Mouse (Mus musculus) kidney, adult 18-20 months (tissue): ENCODE measurements at regions not wholly inside any gene's neighbourhood (a gene's known extent, or its start where the extent isn't known, plus 50 kb on each side); places are given as distances from the start of the nearest gene placed in this dataset.

ENCODE experiments used
- DNase-seq: peaks from one replicate; pipeline ENCODE4 v3.0.0; 2021

DNA sequence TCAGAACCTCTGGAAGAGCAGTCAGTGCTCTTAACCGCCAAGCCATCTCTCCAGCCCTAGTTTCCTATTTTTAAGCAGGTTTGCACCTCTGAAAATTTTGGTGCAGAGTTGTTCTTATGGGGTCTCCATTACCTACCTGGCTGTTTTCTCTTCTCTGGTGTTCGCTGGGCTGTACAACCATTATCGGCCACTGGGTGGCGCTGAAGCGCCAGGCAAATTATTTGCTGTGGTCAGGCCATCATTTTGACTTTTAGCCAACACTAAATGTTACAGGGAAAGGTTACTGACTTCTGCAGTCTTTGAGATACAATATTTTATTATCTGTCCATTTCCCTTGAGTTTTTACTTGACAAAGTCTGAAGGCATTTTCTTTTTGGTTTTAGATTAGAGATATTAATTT is 74.8 kb upstream of the Fam241a start:
- DNase-seq = peak; percentile 76

DNA sequence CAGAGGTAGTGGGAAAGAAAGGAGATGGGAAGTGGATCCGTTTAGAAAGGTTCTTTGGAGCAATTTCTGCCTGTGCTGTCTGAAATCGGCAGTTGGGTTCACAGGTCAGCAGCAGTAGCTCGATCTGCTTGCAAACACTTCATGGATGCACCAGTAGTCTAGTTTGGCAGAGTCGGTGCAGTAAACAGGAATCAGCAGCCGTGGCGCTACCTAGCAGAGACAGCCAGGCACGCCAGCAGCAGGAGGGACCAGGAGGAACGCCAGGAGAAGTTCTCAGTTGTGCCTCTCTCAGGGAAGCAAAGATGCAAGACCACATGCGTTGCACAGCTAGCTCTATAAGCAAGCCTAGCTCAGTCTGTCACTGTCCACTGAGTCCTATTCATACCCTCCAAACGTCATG is 71.0 kb upstream of the Fam241a start:
- DNase-seq = no peak

DNA sequence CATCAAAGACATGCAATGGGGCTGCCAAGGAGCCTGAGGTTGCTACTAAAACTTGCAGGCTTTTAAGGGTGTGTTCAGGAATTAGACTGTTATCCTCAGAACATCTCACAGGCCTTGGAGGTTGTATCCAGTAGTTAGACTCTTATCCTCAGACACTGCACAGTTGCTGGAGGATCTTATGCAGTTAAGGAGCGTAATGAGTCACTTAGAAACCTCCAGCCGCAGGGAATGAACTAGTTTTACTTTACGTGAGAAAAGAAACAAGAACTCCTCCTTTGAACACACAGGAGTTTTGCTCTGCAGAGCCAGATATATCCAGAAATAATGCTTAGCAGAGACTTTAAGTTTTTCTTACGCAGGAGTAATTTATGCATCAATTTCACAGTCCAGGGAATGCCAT is 70.1 kb upstream of the Fam241a start:
- no peak for DNase-seq

GRCm38 (mm10) chr3:127958919-127959684 is 63.0 kb upstream of the Fam241a start:
- DNase-seq = no peak

- no peak for DNase-seq
Measured at GRCm38 (mm10) chr3:127954856-127955255, 58.7 kb upstream of the Fam241a start.

DNA sequence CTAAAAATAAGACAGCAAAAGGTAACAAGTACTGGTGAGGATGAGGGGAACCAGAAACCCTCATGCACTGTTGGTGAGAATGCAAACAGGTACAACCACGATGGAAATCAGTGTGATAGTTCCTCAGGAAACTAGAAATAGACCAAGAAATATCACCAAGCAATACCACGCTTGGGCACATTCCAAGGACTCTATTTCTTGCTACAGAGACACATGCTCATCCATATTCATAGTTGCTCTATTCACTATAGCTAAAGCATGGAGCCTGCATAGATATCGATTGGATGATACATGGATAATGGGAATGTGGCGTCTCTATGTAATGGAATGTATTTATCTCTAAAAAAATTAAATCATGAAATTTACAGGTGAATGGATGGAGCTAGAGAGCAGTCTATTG is 57.5 kb upstream of the Fam241a start:
- no peak for DNase-seq

DNA sequence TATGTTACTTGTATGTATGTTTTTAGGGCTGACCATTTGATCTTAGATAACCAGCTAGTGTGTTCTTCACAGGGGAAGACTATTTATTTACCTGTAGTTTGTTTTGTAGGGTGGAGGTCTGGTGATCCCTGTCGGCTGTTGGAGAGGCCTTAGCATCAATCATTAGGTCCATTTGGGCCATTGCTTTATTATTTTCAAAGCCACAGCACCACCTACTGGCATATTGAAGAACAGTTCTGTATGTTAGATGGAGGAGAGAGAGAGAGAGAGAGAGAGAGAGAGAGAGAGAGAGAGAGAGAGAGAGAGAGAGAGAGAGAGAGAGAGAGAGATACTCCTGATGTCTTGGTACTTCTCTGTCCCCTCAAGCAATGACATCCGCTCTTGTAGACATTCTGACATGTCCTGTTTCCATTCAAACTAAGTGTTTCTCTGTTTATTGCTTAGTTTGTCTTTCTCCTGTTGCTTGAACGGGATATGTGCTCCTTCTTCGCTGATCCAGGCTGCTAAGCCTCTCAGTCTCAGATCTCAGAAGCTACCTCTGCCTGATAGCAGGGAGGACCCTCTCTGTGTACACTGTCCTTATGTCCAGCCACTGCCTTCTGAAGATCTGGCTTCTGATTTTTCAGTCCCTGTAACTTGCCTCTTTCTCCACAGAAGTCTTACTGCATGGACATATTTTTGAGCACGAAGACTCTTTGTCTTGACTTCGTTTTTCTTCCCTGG is 52.9 kb upstream of the Fam241a start:
- DNase-seq = peak; percentile 24

DNA sequence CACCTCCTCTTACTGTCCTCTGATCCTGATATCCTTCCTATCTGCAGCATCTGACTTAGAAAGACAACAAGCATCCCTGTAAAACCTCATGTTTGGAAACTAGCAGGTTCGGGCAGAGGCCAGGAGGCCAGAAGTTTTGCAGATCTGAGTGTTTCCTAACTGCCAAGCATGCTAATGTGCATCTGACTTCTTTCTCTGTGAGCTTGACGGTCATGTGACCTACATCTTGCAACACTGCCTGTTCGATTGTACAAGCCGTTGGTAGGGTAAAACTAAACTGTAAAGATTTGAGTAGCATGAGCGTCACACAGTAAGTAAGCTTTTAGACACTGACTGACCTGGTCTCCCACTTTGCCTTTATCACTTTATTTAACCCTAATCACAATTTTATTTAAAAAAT is 52.2 kb upstream of the Fam241a start:
- no peak for DNase-seq
